Mouse (Mus musculus) CH12.LX (cell line): ENCODE results near the gene Tmem179b.
A peak's percentile ranks its signal among the peaks of the same experiment; 100 is the strongest.

Experiments
- CHD2 ChIP-seq: IDR thresholded peaks from 2 replicates; pipeline ENCODE4 v1.6.1; 2011; ENCODE audit warnings: low read length, improper control_type of control experiment
- CTCF ChIP-seq, 2 experiments: IDR thresholded peaks in 1 of 2; conservative IDR thresholded peaks in 1 of 2; 2 replicates each; pipeline ENCODE4 v1.5.1; 2011 to 2012; ENCODE audit warnings: low read depth in 2 of 2, low read length in 2 of 2, improper control_type of control experiment in 1 of 2, inconsistent platforms in 1 of 2, mild to moderate bottlenecking in 1 of 2, moderate library complexity in 1 of 2
- MAX ChIP-seq: IDR thresholded peaks from 2 replicates; pipeline ENCODE4 v1.6.1; 2011; ENCODE audit warnings: low read length, improper control_type of control experiment
- MEF2A ChIP-seq: IDR thresholded peaks from 2 replicates; pipeline ENCODE4 v1.6.1; 2014; ENCODE audit warnings: low read depth, mild to moderate bottlenecking, inconsistent platforms, low read length, improper control_type of control experiment, borderline replicate concordance
- NELFE ChIP-seq: IDR thresholded peaks from 2 replicates; pipeline ENCODE4 v1.6.1; 2011; ENCODE audit warnings: low read depth, low read length, improper control_type of control experiment
- RAD21 ChIP-seq: IDR thresholded peaks from 2 replicates; pipeline ENCODE4 v1.6.1; 2011; ENCODE audit warnings: low read depth, mild to moderate bottlenecking, low read length, improper control_type of control experiment, moderate library complexity
- USF1 ChIP-seq: IDR thresholded peaks from 2 replicates; pipeline ENCODE4 v1.6.1; 2014; ENCODE audit warnings: low read depth, mild to moderate bottlenecking, inconsistent platforms, low read length, improper control_type of control experiment
- ZMIZ1 ChIP-seq: IDR thresholded peaks from 2 replicates; pipeline ENCODE4 v1.6.1; 2012; ENCODE audit warnings: low read depth, mild to moderate bottlenecking, inconsistent platforms, low read length, improper control_type of control experiment

- no peak for TF ChIP-seq USF1
- TF ChIP-seq CTCF (conservative IDR thresholded peaks at IDR 0.05 in 1 of 2, IDR thresholded peaks at IDR 0.05 in 1 of 2; ENCODE audit: low read depth in 2 of 2, low read length in 2 of 2) = no peak
- no peak for TF ChIP-seq ZMIZ1
- no peak for TF ChIP-seq CHD2
- TF ChIP-seq MAX = 0 out of 2 replicates have a peak, but pooled peaks have one; percentile 34
- no peak for TF ChIP-seq RAD21
- TF ChIP-seq MEF2A = no peak
- no peak for TF ChIP-seq NELFE
Measured at GRCm38 (mm10) chr19:8763276-8763675, 11.0 kb downstream of the Tmem179b start.
